Mouse (Mus musculus) v-Abl transformed pro-B cells (cell line): Measurements from ENCODE around the gene Cmklr1.

Source experiments
- in situ Hi-C, 2 experiments: fragments of 400-800 bp; cut with MboI; formaldehyde crosslinking; loops; one replicate each; pipeline ENCODE4 v1.15.1; 2025; ENCODE audit not compliant: unreplicated experiment in 2 of 2

Gene Cmklr1

GRCm38 (mm10) chr5:113626991-113627390 lies 23.2 kb downstream of the Cmklr1 start:
- in situ Hi-C loops = no loop called here

DNA sequence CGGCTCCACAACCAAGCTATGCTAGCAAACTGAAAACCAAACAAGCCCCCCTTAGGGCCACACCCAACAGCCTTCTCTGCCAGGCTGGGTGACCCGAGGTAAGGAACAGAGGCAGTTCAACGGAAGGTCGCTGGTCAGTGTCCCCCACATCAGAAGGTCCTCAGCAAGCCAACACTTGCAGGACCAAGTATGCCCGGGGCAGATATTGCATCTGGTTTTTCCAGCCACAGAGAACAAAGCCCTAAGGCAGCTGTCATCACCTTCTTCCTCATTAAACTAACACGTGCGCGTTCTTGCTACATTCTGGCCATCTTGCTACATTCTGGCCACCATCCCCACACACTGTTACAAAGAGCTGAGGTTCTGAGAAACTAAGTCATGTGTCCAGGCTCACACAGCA lies 23.9 kb downstream of the Cmklr1 start:
- in situ Hi-C loops = no loop called here

DNA sequence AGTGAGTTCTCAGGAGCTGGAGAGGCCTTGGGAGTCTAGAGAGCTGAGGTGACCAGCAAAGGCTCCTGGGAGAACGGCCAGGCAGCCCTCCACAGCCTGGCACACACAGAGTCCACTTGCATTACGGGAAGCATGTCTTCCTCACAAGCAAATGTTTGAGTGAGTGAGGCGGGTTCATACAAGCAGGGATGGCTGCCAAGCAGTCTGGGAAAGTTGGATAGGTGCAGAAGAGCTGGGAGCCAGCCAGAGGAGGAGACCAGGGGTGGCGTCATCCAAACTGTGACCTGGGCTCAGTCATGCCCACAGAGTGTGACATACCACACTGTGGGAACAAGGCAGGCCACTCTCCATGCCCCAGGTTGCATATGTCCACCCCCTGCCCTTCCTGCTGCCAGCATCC lies 25.2 kb downstream of the Cmklr1 start:
- in situ Hi-C loops = no loop called here

DNA sequence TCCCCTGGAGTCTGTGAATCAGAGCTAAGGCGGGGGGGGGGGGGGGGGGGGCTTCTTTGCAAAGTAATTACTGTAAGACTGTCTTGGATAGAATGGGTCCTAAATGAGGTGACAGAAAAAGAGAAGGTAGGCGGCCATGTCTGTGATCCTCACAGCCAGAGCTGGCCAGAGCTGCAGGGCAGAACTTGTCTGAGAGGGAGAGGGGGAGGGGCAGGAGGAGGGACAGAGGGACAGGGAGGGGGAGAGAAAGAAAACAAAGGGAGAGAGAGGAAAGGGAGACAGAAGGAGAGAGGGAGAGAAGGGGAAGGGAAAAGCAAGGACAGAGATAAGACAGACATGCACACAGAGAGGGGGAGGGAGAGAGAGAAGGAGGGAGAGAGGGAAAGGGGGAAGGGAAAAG lies 27.2 kb downstream of the Cmklr1 start:
- in situ Hi-C loops = no loop called here

DNA sequence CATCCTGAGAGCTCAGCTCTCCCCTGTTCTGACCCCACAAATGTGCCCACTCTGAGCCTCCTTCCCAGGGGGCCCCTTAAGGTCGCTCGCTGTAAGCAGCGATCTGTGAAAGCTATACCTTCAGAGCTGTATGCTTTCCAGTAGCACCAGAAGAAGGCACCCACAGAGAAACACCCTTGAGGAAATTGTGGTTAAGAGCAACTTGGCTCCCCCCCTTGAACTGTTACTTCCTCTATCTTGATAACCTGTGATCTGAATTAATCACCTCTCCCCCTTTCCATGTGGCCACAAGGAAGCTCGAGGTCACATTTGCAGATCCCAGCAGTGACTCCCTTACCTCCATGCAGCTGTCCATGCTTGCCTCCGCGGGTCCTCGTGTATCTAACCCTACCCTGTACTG lies 29.2 kb downstream of the Cmklr1 start:
- in situ Hi-C loops = no loop called here

DNA sequence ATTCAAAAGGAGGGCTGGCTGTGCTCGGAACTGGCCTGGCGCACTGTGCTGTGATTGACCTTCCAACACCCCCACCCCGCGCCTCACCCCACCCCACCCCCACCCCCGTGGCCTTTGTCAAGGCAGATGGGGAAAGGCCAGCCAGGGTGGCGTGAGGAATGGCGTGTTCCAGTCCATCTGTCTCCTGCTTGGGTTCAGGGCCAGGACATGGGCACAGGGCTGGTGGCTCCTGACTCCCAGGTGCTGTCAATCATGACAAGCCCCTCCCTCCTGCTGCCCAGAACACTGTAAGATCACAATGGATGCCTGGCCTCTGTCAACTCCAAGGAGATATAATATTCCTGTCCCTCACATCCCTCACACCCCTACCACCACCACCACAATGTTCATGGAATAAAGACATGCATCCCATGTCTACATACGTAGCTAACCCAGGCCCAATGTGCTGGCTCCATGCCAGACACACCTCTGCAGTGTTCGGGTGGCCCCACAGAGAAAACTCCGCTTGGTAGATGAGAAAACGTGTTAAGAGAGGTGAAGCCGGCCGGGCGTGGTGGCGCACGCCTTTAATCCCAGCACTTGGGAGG lies 30.0 kb downstream of the Cmklr1 start:
- in situ Hi-C loops = no loop called here

GRCm38 (mm10) chr5:113619151-113619550 lies 31.1 kb downstream of the Cmklr1 start:
- in situ Hi-C loops = no loop called here

DNA sequence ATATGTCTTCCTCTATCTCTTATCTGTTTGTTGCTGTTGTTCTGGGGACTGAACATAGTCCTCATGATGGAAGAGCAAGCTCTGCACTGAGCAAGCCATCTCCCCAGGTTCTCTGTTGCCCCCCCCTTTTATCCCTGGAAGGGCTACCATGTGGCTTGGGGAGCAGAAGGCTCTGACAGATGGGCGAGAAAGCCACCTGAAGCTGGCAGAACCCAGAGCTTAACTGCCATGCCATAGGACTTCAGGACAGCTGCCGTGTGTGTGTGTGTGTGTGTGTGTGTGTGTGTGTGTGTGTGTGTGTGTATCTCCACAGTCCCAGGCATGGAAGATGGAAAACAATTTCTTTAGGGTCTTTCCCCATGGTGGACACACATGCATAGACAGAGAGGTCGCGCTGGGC lies 31.5 kb downstream of the Cmklr1 start:
- in situ Hi-C loops = no loop called here

GRCm38 (mm10) chr5:113611771-113612233 lies 38.4 kb downstream of the Cmklr1 start:
- in situ Hi-C loops = no loop called here

DNA sequence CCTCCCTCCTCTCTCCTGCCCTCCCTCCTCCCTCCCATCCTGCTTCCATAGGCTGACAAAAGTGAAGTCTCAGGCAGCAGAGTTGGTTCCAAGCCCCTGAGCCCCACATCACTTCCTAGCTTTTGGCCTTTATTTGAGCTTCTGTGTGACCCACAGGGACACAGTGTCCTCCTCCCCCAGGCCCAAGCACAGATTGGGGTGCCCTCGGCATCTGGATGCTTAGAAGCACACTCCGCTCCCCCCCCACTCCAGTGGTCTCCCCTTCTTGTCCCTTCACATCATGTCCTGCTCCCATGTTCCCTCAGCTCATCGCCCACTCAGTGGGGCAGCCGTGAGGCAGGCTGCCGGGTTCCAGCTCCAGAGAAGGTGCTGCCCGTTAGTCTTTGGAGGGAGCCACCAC lies 39.1 kb downstream of the Cmklr1 start:
- in situ Hi-C loops = no loop called here

DNA sequence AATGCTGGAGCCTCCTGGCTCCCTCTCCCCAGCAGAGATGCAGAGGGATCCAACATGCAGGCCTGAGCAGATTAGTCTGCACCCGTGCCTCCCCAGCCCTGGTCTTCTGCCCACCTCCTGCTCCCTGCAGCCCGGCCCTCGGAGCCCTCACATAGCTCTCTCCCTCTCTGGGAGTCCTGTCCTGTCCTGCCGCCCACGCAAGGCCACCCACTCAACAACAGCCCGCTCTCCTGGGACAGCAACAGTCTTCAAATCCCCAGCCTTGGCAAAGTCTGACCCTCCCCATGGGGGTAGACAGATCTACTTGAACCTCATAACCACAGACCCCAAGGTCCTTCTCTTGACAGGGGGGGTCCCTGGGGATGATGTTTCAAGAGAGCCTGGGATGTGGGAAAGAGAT lies 39.7 kb downstream of the Cmklr1 start:
- in situ Hi-C loops = no loop called here

GRCm38 (mm10) chr5:113609891-113610290 lies 40.3 kb downstream of the Cmklr1 start:
- in situ Hi-C loops = no loop called here

- in situ Hi-C loops = no loop called here
Measured at GRCm38 (mm10) chr5:113608511-113608910, 41.7 kb downstream of the Cmklr1 start.

DNA sequence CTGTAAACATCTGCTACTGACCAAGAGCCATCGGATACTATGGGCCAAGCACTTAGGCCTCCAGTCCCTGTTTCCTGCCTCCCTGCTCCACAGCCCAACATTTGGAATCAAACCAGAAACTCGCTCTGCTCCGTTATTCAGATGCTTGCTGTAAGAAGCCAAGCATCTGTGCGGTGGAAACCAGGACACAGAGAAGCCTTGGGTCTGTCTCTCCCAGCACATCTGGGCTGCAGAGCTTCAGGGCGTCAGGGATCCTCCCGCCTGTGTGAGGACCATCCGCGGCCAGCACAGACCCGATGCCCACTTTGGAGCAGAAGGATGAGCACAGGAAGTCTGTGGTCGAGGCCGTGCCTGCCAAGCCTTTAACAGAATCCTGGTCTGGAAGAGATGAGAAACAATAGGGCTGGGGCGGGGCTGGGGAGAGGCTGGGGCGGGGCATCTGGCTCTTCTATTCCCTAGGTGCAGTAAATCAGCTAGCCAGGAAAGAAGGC lies 42.2 kb downstream of the Cmklr1 start:
- in situ Hi-C loops = no loop called here

DNA sequence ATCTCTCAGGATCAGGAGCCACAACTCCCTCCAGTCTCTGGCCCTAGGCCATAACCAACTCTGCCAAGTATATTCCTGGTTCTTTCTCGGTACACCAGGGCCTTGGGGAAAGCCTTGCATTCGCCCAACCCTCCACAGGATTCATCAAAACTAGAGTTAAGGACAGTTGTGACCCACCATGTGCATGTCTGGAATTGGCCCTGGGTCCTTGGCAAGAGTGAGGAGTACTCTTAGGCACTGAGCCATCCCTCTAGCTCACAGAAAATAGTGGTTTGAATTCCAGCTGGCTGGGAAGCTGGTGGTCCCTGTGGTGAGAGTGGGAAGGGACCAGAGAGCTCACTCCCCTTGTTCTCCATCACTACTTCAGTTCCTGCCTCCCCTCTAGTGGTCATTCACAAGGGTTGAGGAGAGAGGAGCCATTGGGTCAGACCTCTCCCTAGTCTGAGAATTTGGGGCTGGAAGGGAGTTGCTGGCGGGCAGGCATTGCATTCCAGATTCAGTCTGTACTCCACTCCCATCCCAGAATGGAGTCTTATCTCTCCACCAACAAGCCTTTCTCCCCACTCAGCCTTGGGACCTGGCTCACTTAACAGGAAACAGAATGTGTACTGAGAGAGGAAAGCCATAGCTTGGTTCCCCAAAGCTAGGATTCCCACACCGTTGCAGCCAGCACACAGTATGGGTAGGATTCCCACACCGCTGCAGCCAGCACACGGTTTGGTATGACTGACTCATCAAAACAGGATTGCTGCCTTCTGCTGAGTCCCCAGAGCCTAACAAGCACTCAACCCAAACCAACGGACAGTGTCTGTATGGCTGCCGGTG lies 43.1 kb downstream of the Cmklr1 start:
- in situ Hi-C loops = no loop called here

GRCm38 (mm10) chr5:113606121-113606520 lies 44.1 kb downstream of the Cmklr1 start:
- in situ Hi-C loops = no loop called here

- in situ Hi-C loops = no loop called here
Measured at GRCm38 (mm10) chr5:113604758-113605157, 45.5 kb downstream of the Cmklr1 start.

DNA sequence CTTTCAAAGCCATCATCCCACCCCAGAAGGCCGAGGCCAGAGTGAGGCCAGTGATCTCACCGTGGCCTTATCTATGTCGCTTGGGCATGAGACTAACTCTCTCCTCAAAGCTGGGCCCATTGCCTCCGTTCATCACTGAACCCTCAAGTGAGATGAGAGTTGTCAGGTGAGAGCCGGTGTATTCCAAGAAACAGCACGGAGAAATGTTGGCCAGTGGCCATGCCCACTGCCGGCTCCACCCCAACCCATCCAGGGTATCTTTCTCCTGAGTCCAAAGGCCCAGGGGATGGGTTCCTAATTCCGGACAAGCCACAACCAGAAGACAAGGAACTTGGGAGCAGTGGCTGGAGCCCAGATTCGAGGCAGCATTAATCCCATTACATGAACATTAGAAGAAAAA lies 46.8 kb downstream of the Cmklr1 start:
- in situ Hi-C loops = no loop called here

GRCm38 (mm10) chr5:113600803-113601202 lies 49.4 kb downstream of the Cmklr1 start:
- in situ Hi-C loops = no loop called here

DNA sequence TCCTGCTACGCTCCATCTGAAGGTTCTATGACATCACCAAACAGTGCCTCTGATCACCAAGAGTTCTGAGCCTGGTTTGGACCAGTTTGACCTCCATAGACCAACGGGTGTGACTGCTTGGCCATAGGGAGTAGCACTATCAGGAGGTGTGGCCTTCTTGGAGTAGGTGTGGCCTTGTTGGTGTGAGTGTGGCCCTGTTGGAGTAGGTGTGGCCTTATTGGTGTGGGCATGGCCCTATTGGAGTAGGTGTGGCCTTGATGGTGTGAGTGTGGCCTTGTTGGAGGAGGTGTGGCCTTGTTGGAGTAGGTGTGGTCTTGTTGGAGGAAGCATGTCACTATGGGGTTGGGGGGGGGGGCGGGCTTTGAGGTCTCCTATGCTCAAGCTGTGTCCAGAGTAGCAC lies 50.0 kb downstream of the Cmklr1 start:
- in situ Hi-C loops = no loop called here

DNA sequence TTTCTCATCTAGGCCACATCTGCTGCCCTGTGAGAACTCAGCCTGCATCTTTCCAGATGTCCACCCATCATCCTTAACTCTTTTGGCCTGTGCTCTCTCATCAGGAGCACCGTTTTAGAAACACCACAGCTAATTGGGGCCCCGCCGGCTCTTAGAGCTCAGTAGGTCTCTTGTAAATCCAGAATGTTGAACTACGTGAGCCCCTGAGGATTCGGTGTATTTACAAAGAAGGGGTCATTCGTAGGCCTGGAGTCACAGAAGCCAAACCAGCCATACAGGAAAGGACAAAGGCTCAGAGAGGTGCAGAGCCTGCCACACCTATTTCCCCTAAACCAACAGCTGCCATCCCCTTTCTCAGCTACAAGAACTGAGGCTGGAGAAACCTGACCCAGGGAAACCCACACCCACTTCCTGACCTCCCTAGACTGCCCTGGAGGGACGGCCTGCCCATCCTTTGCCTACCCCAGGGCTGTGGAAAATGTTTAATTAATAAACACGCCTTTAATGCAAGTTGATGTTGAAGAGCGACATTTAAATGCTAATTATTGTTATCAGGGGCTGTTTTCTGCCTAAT lies 53.4 kb downstream of the Cmklr1 start:
- in situ Hi-C loops = no loop called here

DNA sequence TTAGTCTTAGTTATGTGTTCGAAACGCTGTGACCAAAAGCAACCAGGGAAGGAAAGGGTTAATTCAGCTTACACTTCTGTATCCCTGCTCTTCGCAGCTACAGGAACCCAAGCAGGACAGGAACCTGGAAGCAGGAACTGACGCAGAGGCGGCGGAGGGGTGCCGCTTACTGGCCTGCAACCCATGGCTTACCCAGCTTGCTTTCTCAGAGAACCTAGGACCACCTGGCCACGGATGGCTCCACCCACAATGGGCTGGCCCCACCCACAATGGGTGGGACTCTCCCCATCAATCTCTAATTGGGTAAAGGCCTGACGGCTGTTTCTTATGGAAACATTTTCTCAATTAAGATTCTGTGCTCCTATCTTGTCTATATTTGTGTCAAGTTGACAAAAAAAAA lies 54.0 kb downstream of the Cmklr1 start:
- in situ Hi-C loops = no loop called here
